Mouse (Mus musculus) stomach, embryonic 16.5 days (tissue): ENCODE measurements at regions not wholly inside any gene's neighbourhood (a gene's known extent, or its start where the extent isn't known, plus 50 kb on each side); places are given as distances from the start of the nearest gene placed in this dataset.
A peak's percentile ranks its signal among the peaks of the same experiment; 100 is the strongest.

ENCODE experiments used
- ATAC-seq: fragments of 200-750 bp; cut with Nextera tagmentation; 2 replicates; pipeline ENCODE4 v1.8.0; 2017; ENCODE audit warnings: moderate number of reproducible peaks, moderate TSS enrichment; ENCODE audit not compliant: insufficient read depth, low FRiP score
- H3K27ac ChIP-seq: fragments of 300-500 bp; sonication (generic); 2 replicates; pipeline ENCODE4 v1.5.1; 2014; ENCODE audit warnings: low read length
- H3K27me3 ChIP-seq: fragments of 300-500 bp; sonication (generic); 2 replicates; pipeline ENCODE4 v1.6.1; 2014; ENCODE audit warnings: low read length, control low read depth, mixed read lengths; ENCODE audit not compliant: control insufficient read depth, insufficient read depth
- H3K36me3 ChIP-seq: fragments of 300-500 bp; sonication (generic); 2 replicates; pipeline ENCODE4 v1.6.1; 2014; ENCODE audit warnings: low read length; ENCODE audit not compliant: control insufficient read depth, insufficient read depth
- H3K4me1 ChIP-seq: fragments of 300-500 bp; sonication (generic); 2 replicates; pipeline ENCODE4 v1.6.1; 2014; ENCODE audit warnings: low read length, control low read depth, mixed read lengths; ENCODE audit not compliant: control insufficient read depth, insufficient read depth
- H3K4me2 ChIP-seq: fragments of 300-500 bp; sonication (generic); 2 replicates; pipeline ENCODE4 v1.6.1; 2014; ENCODE audit warnings: low read depth, low read length, mixed read lengths
- H3K4me3 ChIP-seq: fragments of 300-500 bp; sonication (generic); replicated peaks from 2 replicates; pipeline ENCODE4 v1.5.1; 2014; ENCODE audit warnings: mild to moderate bottlenecking, low read length
- H3K9ac ChIP-seq: fragments of 300-500 bp; sonication (generic); 2 replicates; pipeline ENCODE4 v1.6.1; 2014; ENCODE audit warnings: low read length
- H3K9me3 ChIP-seq: fragments of 300-500 bp; sonication (generic); replicated peaks from 2 replicates; pipeline ENCODE4 v1.6.1; 2016; ENCODE audit warnings: low read length, control low read depth; ENCODE audit not compliant: control insufficient read depth
- WGBS: fragments of 180-500 bp; shearing (Covaris S2); extraction: QIAGEN DNeasy Blood & Tissue Kit; methylation state at CpG from one replicate; pipeline ENCODE4 v1.1.7; 2014; 5-methylcytosine and 5-hydroxymethylcytosine counted together

DNA sequence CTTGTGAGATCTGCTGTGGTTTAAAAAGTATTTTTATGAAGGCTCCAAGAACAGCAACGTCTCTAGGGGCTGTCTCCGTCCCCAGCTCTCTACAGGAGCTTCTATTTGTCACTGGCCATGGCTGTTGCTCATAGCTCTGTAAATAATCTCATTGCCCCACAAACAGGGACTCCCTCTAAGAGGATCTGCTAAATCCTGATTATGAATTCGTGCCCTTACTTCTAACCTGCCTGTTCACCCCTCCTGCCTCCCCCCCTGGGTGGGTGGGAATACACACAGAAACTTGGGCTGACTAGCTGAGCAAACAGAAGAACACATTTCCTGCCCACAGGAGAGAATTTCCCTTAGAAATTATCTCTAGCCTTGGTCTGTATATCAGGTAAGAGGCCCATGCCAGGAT lies 155.9 kb upstream of the Ncam1 start:
- no peak overlapping the region for H3K27ac ChIP-seq
- ATAC-seq: no peak
- WGBS: 51% methylated on average over 3 of the region's 3 CpGs

DNA sequence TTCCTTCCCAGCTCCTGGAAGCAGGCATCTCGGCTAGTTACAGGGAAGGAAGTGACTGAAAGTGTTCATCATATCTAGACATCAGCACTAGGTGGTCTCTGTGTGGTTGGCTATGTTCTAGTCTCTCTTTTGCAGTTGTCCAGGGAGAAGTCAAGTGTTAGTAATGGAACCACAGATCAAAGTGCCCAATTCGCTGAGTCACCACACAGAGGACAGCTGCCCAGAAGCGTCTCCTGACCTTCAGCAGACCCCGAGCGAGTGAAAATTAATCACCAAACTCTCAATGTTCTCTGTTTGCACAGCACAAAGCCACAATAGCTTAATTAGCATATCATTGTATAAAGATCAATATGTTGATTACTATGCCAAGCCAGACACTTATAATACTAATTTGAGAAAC lies 151.6 kb upstream of the Ncam1 start:
- Histone ChIP-seq H3K27ac (no peak overlapping the region), H3K36me3 (no peaks in the 10 kb centered on the region), H3K27me3 (no peaks in the 10 kb centered on the region), H3K9ac (no peak overlapping the region), H3K4me1 (no peaks in the 10 kb centered on the region), H3K9me3 (no peaks in the 10 kb centered on the region), H3K4me2 (no peak overlapping the region), H3K4me3 (no peak overlapping the region)
- ATAC-seq: no peak
- 63% methylated on average over 5 of the region's 5 CpGs for WGBS

More for the DNA sequence above, 155.9 kb upstream of the Ncam1 start:
- H3K27me3 ChIP-seq: no peaks in the 10 kb centered on the region
- no peaks in the 10 kb centered on the region for H3K36me3 ChIP-seq
- H3K9me3 ChIP-seq: no peaks in the 10 kb centered on the region
- no peak overlapping the region for H3K9ac ChIP-seq
- peaks cover 4% of the 10 kb centered on the region; the same call in 1 of the 2 replicates for H3K4me1 ChIP-seq
- no peak overlapping the region for H3K4me2 ChIP-seq
- H3K4me3 ChIP-seq: no peak overlapping the region

DNA sequence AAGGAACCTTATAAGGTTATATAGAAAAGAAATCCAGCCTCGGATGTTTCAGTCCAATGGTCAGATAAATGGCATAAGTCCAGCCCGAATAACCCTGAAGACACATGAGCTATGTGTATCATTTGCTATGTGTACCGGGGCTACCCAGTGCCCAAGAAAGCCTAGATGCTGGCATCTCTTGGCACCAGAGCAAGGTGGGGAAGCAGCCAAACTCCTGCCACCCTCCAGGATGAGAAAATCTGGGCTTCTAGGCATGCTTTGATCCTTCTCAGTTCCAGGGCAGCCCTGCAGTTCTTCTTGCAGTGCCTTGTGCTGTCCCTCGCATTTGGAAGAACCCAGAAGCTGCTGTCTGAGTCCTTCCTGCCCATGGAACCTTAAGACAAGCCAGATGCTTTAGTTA lies 149.8 kb upstream of the Ncam1 start:
- H3K4me2 ChIP-seq: no peak overlapping the region
- 87% methylated on average over 4 of the region's 4 CpGs for WGBS
- H3K4me3 ChIP-seq: no peak overlapping the region
- H3K27ac ChIP-seq: no peak overlapping the region
- ATAC-seq: no peak
- no peaks in the 10 kb centered on the region for H3K4me1 ChIP-seq
- H3K36me3 ChIP-seq: no peaks in the 10 kb centered on the region
- no peak overlapping the region for H3K9ac ChIP-seq
- no peaks in the 10 kb centered on the region for H3K27me3 ChIP-seq
- no peaks in the 10 kb centered on the region for H3K9me3 ChIP-seq

DNA sequence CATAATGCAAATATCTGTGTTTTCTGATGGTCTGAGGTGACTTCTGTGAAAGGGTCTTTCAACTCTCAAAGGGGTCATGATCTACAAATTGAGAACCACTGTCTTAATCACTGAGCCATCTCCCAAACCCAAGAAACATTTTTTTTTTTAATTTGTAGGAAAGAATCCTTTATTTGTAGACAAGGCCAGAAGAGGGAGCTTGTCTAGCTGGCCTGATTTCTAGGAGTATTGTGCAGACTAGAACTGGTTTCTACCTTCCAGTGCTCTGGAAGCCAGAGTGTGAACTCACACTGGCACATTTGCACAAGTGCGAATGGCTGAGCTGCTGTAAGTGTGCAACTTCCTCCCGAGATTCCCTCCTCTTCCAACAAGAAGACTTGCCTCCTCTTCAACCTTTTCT lies 148.1 kb upstream of the Ncam1 start:
- Histone ChIP-seq H3K27ac (no peak overlapping the region), H3K9me3 (no peaks in the 10 kb centered on the region), H3K4me1 (no peaks in the 10 kb centered on the region), H3K36me3 (no peaks in the 10 kb centered on the region), H3K4me3 (no peak overlapping the region), H3K4me2 (no peak overlapping the region), H3K27me3 (no peaks in the 10 kb centered on the region), H3K9ac (no peak overlapping the region)
- ATAC-seq: no peak
- 63% methylated on average over 2 of the region's 2 CpGs for WGBS

DNA sequence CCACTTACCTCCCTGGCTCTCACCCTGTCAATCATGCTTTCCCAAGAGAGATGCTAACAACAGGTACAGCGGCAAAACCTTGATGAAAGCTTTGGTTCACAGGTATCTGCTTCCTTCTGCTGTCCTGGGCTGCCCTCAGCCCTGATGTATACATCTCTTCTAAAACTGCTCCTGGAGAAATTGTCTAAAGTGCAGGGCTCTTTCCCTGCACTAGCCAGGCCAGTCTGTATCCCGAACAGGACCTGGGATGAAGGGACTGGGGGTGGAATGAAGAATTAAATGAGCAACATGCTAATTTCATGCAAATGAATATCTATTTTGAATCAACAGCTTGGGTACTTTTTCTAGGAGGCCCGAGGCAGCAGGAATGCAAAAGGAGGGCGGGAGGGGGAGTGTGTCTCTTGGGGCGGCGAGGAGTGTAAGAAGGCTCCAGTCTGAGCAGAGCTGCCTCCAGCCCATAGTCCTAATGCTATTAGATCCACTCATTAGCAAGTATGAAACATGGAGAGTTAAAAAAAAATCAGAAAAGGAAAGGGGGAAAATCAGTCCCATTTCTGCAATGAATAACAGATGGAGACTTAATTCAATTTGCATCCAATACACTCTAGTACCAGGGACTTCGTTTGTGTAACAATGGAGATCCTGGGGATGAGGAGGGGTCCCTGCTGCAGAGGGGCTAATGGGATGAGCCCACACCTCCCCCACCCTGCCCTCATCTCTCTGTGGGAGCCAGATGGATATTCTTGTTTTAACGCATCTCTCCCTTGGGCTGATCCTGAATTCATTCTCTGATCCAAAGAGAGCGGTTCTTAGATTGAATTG lies 137.0 kb upstream of the Ncam1 start:
- no peaks in the 10 kb centered on the region for H3K4me1 ChIP-seq
- no peak for ATAC-seq
- H3K9ac ChIP-seq: no peak overlapping the region
- no peak overlapping the region for H3K4me2 ChIP-seq
- 31% methylated on average over 9 of the region's 9 CpGs for WGBS
- H3K27me3 ChIP-seq: no peaks in the 10 kb centered on the region
- no peak overlapping the region for H3K27ac ChIP-seq
- H3K9me3 ChIP-seq: no peaks in the 10 kb centered on the region
- no peaks in the 10 kb centered on the region for H3K36me3 ChIP-seq
- H3K4me3 ChIP-seq: no peak overlapping the region

DNA sequence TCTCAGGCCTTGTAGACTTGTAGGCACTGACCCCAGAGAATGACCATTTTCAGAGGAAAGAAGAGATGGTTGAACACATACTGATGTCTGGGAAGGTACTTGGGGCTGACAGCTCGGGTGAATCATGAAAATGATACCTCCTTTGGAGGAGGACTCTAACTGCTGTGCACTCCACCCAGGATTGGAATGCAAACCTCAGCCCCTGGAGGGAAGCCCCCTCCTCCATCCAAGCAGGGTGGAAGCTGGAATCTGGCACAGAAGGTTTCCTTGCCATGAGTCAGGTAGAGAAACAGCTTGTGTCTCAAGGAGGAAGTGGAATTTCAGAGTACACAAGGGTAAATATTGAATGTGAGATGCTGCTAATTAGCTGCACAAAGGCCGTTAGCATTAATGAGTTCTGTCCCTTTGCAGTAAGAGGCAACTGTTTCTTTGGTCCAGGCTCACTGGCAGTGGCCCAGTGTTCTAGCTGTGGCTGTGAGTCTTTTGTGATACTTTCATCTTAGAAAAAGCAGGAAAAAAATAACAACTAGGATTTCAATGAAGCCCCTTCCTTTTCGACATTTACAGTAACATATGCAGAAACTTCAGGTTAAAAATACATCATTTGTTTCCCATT lies 129.4 kb upstream of the Ncam1 start:
- H3K27me3 ChIP-seq: no peaks in the 10 kb centered on the region
- no peak for ATAC-seq
- no peak overlapping the region for H3K4me2 ChIP-seq
- WGBS: 52% methylated on average over 3 of the region's 3 CpGs
- 0 out of 2 replicates have a peak, but pooled peaks cover 2% of the 10 kb centered on the region for H3K4me1 ChIP-seq
- H3K9me3 ChIP-seq: no peaks in the 10 kb centered on the region
- no peaks in the 10 kb centered on the region for H3K36me3 ChIP-seq
- no peak overlapping the region for H3K27ac ChIP-seq
- H3K4me3 ChIP-seq: no peak overlapping the region
- H3K9ac ChIP-seq: no peak overlapping the region

DNA sequence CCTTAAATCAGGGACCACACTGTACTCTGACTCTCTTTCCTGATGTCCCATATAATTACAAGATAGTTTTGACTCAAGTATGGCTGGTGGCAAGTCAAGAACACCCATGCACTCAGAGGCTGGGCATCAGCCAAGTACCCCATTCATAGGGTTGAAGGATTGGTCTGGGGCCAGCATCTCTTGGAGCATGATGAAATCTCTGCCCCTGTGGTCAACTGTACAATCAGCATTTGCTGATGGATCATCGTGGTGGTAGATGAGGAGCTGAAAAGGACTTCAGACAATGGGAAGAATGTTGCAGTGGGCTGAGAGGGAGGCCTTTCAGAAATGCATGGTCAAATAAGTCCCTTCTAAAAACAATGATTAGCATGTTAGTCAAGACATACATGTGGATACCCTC lies 128.6 kb upstream of the Ncam1 start:
- Histone ChIP-seq H3K9ac (no peak overlapping the region), H3K27me3 (no peaks in the 10 kb centered on the region), H3K4me3 (no peak overlapping the region), H3K4me2 (no peak overlapping the region), H3K4me1 (0 out of 2 replicates have a peak, but pooled peaks cover 5% of the 10 kb centered on the region), H3K36me3 (no peaks in the 10 kb centered on the region), H3K27ac (no peak overlapping the region), H3K9me3 (no peaks in the 10 kb centered on the region)
- WGBS: 68% methylated on average over 1 of the region's 1 CpGs
- ATAC-seq: no peak

DNA sequence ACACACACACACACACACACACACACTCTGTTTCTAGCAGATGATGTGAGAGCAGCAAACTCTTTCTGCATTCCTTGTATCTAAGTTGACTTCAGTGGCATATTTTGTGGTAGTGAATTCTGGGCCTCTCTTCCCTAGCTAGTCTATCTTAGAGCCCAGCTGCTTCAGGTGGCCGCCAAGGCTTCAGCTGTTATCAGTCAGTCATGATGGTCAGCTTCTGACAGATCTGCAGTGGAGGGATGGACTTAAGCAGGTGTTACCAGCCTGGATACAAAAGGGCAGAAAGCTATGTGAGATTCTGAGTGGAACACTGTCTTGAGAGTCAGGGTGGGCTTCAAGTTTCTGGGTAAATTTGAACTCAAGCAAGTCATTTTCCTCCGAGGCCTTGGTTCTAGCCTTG lies 127.1 kb upstream of the Ncam1 start:
- WGBS: 78% methylated on average over 2 of the region's 2 CpGs
- Histone ChIP-seq H3K36me3 (no peaks in the 10 kb centered on the region), H3K9ac (no peak overlapping the region), H3K27me3 (no peaks in the 10 kb centered on the region), H3K4me3 (no peak overlapping the region), H3K4me1 (0 out of 2 replicates have a peak, but pooled peaks cover 7% of the 10 kb centered on the region), H3K9me3 (no peaks in the 10 kb centered on the region), H3K4me2 (no peak overlapping the region), H3K27ac (no peak overlapping the region)
- no peak for ATAC-seq

DNA sequence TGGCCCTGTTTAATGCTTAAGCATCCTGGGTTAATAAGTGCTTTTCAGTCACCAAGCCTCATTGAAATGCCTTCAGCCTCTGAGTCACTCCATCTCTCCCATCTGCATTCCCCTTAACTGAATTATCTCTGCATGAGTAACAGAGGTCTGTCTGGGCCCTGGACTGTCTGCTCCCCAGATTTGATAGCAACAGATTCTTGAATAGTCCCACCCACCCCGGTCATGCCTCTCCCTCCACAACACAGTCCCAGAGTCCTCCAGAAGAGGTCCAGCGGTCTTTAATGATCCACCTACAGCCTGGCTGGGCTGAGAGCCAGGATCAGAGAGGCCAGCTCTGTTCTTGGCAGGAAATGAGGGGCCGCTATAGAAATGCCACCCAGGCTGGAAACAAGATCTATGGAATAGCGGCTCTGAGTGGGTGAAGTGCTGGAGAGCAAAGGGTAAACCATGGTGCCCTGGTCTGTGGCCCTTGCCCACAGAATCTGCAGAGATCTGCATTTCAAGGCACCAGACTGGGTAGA lies 125.3 kb upstream of the Ncam1 start:
- WGBS: 35% methylated on average over 4 of the region's 4 CpGs
- no peak overlapping the region for H3K27ac ChIP-seq
- H3K27me3 ChIP-seq: no peaks in the 10 kb centered on the region
- no peak overlapping the region for H3K4me3 ChIP-seq
- no peak overlapping the region for H3K9ac ChIP-seq
- no peaks in the 10 kb centered on the region for H3K9me3 ChIP-seq
- no peak overlapping the region for H3K4me2 ChIP-seq
- H3K4me1 ChIP-seq: 0 out of 2 replicates have a peak, but pooled peaks cover 7% of the 10 kb centered on the region
- peak; percentile 79 for ATAC-seq
- no peaks in the 10 kb centered on the region for H3K36me3 ChIP-seq
